Mouse (Mus musculus): ENCODE measurements around the gene Spred3.
"Not testable (repeated sequence)": the region's sequence is repeated elsewhere in the genome, so short reads cannot be mapped to it uniquely, and the experiment has no call there.

Spred3 gene

DNA sequence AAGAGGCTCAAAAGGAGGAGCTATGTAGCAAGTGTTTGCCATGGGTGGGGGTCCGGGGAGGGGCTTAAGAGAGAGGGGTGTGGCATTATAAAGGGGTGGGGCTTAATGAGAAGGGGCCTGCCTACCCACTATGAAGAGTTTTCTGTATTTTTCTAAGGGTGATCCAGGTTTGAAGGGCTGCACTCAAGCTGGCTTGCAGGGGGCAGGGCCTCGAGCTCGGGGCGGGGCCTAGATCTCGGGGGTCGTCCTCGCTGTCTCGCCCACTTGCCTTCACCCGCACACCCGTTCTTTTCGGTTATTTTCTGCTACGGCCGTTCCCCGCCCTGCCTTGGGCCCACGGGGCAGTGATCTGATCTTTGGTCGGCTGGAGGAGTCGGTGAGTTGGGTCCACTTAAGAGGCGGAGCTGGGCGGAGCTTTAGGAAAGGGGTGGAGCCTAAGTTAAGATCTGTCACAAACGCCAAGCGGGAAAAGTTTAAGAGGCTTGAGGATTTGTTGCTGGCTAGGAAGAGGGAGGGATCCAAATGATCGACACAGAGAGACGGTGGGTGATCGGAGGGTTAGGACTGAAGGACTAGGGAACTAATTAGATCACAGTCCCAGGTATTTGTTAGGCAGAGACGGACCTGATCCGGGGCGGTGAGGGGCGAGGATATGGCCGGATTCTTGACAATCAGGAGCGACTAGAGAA is at the start of gene Spred3, which contains the start of gene Ggn:
Spred3 (minus strand) TSS at position 346 of the 689 bp plus-strand sequence.
Ggn (plus strand) TSS at position 145 of the 689 bp plus-strand sequence.
- peak; percentile 44 for DNase-seq (ENCODE audit: low read depth, low spot score)

DNA sequence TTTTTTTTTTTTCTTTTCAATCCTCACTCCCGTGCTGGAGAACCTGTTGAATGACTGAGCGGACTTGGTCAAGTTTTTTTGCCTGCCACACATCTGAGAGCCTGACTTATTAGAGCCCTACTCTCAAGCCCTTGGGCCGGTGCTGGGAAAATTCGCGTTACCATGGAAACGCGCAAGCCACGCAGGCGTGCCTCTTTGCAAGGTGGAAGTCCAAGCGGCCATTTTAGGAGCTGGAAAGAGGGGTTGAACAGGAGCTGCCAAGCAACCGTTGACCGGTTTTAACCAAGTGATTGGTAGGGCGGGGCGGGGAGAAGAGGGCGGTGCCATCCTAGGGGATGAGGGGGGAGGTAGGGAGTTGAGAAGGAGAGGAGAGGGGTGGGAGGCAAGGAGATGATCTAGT is 44.6 kb upstream of the Spred3 start:
- DNase-seq (ENCODE audit: low read depth, low spot score) = no peak

DNA sequence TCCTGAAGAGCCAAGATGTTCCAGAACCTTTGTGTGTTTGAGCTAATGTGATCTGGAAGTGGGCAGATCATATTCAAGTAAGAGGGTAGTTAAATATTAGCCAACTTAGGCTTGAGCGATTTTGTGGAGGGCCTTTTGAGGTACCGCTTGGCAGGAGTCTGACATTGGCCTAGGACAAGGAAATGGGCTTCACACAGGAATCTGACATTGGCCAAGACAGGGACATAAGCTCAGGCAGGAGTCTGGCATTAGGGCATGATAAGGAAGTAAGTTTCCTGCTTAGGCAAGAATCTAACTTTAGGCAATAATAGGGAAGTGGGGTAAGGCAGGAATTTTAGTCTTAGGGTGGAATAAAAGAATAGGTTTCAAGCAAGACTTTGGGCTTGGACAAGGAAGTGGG is 44.0 kb upstream of the Spred3 start:
- no peak for DNase-seq (ENCODE audit: low read depth, low spot score)

DNA sequence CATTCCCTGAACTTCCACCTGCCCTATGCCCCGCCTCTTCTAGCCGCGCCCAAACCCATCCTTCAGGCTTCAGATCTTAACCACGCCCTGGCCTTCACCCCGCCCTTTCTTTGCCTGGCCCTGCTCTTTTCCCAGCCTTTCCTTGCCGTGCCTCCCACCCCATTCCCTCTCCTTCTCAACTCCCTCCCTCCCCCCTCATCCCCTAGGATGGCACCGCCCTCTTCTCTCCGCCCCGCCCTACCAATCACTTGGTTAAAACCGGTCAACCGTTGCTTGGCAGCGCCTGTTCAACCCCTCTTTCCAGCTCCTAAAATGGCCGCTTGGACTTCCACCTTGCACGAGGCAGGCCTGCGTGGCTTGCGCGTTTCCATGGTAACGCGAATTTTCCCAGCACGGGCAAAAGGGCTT is 43.5 kb upstream of the Spred3 start, which contains the start of gene Catsperg1:
Catsperg1 (minus strand) TSS at position 361 of the 408 bp plus-strand sequence.
- peak; percentile 46 for DNase-seq (ENCODE audit: low read depth, low spot score)

DNA sequence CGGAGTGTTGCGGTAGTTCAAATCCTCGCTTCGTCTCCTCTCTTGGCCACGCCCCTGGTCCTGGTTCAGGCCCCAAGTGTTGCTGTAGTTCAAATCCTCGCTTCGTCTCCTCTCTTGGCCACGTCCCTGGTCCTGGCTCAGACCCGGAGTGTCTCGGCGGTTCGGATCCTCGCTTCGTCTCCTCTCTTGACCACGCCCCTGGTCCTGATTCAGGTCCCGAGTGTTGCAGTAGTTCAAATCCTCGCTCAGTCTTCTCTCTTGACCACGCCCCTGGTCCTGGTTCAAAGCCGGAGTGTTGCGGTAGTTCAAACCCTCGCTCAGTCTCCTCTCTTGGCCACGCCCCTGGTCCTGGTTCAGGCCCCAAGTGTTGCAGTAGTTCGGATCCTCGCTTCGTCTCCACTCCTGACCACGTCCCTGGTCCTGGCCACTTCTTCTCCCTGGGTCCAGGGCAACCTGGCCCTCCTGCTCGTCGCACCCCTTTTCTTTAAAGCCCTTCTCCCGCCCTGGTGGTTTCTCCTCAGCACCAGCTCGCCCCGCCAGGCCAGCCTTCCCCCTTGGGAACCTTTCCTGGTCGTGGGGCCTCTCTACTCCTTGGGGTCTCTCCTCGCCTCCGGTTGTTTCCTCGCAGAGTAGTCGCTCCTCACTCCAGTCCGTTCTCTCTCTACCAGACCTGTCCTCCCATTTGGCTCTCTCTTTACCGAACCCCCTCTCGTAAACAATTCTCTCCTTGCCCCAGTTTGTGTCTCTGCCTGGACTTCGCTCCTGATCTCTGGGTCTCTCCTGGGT is 42.8 kb upstream of the Spred3 start:
- not testable (repeated sequence) for DNase-seq (ENCODE audit: low read depth, low spot score)

DNA sequence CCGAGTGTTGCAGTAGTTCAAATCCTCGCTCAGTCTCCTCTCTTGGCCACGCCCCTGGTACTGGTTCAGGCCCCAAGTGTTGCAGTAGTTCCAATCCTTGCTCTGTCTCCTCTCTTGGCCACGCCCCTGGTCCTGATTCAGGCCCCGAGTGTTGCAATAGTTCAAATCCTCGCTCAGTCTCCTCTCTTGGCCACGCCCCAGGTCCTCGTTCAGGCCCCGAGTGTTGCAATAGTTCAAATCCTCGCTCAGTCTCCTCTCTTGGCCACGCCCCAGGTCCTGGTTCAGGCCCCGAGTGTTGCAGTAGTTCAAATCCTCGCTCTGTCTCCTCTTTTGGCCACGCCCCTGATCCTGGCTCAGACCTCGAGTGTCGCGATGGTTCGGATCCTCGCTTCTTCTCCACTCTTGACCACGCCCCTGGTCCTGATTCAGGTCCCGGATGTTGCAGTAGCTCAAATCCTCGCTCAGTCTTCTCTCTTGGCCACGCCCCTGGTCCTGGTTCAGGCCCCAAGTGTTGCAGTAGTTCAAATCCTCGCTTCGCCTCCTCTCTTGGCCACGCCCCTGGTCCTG is 42.1 kb upstream of the Spred3 start:
- no peak for DNase-seq (ENCODE audit: low read depth, low spot score)

DNA sequence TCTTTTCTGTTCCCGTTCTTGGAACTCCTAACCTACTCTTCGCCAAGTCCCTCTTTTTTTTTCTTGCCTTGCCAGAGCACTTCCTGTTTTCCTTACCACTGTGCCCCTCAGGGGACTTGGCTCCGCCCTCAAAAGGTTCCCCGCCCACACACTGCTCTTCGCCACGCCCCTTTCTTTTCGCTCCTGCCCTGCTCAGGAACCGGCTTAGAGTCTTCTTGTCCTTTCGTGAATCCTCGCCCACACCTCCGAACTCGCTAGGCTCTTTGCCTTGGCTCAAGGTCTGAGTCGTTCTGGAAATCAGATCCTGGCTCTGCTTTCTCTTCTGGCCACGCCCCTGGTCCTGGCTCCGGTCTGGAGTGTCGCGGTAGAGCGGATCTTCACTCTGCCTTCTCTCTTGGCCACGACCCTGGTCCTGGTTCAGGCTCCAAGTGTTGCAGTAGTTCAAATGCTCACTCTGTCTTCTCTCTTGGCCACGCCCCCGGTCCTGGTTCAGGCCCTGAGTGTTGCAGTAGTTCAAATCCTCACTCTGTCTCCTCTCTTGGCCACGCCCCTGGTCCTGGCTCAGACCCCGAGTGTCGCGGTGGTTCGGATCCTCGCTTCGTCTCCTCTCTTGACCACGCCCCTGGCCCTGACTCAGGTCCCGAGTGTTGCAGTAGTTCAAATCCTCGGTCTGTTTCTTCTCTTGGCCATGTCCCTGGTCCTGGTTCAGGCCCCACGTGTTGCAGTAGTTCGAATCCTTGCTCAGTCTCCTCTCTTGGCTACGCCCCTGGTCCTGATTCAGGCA is 41.4 kb upstream of the Spred3 start:
- DNase-seq (ENCODE audit: low read depth, low spot score) = peak; percentile 67

DNA sequence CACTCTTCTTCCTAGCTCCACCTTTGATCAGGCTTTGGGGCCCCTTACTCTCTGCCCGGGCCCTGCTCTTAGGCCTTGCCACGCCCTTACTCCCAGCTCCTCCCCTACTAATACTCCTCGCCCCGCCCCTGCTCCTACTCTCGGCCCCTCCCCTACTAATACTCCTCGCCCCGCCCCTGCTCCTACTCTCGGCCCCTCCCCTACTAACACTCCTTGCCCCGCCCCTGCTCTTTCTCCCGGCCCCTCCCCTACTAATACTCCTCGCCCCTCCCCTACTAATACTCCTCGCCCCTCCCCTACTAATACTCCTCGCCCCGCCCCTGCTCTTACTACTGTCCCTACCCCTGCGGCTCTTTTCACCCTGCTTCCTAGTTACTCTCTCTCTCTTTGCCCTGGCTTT is 40.8 kb upstream of the Spred3 start:
- DNase-seq (ENCODE audit: low read depth, low spot score) = not testable (repeated sequence)

DNA sequence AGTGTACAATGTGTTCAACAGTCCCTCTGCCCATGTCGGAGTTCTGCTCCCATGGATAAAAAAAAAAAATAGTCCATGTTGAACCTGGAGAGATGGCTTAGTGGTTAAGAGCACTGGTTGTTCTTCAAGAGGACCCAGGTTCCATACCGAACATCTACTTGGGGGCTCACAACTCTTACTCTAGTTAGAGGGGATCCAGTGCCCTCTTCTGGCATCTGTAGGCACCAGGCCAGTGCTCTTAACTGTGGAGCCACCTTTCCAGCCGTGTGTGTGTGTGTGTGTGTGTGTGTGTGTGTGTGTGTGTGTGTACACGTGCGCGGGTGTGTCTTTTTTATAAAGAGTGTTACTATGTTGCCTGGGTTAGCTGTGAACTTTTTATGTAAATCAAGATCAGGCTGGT is 32.4 kb upstream of the Spred3 start:
- no peak for DNase-seq (ENCODE audit: low read depth, low spot score)

DNA sequence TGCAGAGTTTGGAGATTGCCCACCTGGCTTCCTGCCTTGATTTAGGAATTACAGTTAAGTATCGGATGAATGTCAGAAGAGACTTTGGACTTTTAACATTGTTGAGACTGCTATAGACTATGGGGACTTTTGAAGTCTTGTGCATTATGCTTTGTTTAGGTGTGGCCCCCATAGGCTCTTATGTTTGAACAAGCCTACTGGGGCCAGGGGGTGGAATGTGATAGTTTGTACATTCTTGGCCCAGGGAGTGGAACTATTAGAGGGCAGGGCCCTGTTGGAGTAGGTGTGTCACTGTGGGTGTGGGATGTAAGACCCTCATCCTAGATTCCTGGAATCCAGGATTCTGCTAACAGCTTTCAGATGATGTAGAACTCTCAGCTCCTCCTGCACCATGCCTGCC is 24.0 kb upstream of the Spred3 start:
- DNase-seq (ENCODE audit: low read depth, low spot score) = not testable (repeated sequence)

DNA sequence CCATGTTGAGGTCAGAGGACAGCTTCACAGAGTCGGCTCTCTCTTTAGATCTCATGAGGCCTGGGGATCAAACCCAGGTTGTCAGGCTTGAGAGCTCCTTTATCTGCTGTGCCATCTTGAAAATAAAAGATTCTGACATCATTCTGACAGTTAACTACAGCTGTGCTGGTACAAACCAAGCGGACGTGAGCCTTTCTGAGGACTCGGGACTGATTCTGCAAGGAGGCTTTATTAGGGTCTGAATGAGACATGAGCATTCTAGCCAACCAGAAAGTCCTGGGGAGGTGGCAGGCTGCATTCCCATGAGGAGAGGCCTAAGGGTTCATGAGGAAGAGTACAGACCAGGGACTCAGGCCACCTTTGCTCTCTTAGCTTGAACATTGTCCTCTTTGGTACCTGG is 11.1 kb upstream of the Spred3 start:
- DNase-seq (ENCODE audit: low read depth, low spot score) = not testable (repeated sequence)

DNA sequence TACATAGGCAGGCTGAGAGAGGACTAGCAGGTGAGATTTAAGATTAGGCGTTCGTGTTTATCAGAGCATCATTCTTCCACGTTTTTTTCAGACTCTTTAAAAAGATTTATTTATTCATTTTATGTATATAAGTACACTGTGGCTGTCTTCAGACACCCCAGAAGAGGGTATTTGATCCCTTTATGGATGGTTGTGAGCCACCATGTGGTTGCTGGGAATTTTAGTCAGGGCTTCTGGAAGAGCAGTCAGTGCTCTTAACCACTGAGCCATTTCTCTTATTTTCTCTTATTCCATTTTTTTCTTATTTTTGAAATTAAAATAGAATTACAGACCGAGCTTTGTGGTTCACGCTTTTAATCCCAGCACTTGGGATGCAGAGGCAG is 10.6 kb upstream of the Spred3 start:
- DNase-seq (ENCODE audit: low read depth, low spot score) = no peak

DNA sequence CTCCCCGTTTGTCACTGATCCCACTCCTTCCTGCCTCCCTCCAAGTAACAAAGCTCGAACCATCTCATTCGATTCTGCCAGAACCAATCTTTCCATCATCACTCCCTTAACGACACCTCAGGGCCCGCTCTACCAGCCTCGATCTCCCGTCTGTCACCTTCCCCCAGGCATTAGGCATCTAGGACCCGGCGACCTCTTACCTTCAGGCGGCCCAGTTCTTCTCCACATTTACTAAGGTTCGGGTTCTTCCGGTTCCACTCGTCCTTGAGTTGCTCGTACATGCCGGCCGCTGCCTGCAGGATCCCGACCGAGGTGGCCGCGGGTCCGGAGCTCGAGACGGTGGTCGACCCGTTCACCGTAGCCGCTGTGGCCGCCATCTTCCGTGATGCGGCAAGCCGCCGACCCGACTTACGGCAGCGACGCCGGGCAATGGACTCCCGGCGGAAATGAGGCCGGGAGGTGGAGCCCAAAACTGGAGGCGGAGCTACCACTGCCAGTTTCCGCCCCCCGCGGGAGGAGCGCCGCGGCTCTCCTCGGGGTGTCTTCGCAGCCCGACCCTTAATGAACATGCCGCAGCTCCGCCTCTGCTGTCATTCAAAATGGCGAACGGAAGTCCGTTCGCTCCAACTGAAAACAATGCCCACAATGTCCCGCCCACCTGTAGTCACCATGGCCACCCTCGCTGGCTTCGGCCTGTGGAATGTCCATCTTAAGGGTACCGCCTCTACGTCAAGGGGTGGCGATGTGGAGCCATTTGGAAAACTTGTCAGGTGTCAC is 10.1 kb upstream of the Spred3 start, which contains the start of gene Psmd8:
Psmd8 (minus strand) TSS at position 625 of the 777 bp plus-strand sequence.
- DNase-seq (ENCODE audit: low read depth, low spot score) = peak; percentile 96

DNA sequence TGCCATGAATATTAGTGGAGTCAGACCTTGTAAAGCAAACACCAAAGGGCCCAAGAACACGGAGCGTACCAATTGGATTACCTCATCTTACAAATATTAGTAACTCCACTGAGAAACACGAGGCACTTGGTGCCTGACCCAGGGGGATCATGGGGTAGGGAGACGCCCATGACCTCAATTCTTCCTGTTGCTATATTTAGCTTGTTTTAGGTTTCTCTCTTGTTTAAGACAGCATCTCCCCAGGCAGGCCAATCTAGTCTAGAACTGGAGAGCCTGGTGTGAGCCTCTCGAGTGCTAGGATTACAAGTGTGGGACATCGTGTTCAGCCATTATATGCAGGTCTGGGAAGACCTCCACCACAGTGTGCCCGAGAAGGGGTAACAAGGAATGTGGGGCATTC is 9.1 kb upstream of the Spred3 start:
- no peak for DNase-seq (ENCODE audit: low read depth, low spot score)

DNA sequence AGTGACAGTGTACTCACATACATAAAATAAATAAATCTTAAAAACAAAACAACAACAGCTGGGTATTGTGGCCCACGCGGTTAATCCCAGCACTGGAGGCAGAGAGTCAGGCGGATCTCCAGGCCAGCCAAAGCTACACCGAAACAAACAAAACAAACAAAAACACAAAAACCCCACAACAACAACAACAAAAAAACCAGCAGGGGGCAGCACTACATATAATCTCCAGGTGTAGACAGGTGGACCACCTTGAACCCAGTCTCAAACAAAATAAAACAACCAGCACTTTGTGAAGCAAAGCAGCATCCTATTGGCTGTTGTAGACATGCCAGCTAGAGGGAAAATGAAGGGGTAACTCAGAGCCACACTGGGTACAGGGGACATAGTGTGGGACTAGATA is 7.9 kb upstream of the Spred3 start:
- DNase-seq (ENCODE audit: low read depth, low spot score) = no peak

DNA sequence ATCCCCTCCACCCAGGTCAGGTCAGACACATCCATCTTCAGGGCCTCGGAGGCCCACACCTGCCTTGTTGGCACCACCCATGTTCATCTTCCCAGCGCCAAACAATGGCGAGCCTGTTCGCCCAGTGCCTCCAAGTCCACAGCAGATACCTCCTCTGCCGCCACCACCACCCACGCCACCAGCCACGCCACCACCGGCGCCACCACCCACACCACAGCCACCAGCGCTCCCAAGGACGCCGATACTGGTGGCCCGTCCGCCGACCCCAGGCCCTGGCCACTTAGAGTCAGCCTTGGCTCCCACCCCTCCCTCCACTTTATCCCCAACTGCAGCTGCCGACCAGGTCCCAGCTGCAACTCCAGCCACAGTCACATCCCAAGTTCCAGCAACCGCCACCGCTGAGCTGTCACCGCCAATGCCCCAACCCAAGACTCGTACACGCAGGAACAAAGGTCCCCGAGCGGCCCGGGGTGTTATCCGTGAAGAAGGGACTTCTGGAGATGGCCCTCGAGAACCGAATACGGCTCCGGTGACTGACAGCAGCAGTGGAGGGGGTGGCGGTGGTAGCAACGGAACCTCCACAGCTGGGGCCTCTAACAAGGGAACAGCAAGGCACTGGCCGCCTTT is 2.3 kb upstream of the Spred3 start:
- DNase-seq (ENCODE audit: low read depth, low spot score) = no peak

DNA sequence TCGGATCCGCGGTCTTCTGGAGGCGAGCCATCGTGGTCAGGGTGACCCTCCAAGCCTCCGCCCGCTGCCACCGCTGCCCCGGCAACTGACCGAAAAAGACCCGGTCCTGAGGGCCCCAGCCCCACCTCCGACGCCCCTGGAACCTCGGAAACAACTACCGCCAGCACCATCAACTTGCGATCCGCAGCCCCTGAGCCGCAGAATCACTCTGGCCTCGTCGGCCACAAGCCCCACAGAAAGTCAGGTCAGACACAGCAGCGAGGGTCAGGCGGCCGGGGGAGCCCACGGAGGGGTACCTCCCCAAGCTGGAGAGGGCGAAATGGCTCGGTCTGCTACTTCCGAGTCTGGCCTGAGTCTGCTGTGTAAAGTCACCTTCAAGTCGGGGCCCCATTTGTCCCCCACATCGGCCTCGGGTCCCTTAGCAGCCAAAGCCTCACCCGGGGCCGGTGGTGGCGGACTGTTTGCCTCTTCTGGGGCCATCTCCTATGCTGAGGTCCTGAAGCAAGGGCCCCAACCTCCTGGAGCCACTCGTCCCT is 1.4 kb upstream of the Spred3 start:
- DNase-seq (ENCODE audit: low read depth, low spot score) = no peak

DNA sequence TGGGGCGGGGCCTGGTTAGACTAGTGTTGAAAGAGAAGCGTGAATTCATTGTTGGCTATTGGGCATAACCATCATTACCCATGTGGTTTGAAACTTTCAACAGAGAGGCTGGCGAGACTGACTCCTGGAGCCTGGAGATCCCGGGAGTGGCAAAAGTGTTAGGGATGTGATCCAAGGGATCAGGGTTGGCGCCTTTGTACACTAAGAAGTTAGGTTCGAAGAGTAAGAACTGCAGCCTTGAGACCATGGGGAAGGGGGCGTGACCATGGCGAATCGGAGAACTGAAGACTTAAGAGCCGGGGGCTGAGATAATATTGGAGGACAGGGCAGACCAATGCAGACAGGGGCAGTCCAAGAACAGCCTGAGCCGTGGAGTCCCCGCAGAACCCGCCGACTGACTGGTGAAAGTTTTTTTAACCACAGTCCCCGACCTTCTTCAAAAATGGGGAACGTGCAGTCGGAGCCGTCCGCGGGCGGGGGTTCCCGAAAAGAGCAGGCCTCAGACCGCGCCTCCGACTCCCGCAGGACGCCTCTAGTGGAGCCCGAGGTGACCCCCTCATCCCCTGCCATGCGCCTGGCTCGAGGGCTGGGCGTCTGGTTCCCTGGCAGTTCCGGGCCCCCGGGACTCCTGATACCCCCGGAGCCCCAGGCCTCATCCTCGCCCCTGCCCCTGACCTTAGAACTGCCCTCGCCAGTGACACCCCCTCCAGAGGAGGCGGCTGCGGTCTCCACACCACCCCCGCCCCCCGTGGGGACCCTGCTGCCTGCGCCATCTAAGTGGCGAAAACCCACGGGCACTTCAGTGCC is 747 bp upstream of the Spred3 start:
- DNase-seq (ENCODE audit: low read depth, low spot score) = no peak
